Mouse (Mus musculus) stomach, embryonic 16.5 days (tissue): Measurements from ENCODE around the gene Olfr1347. TPM values are rescaled to one million over a fixed set of nuclear protein-coding genes. Genes with fewer than 3 reads are reported as not detected.
"Not testable (repeated sequence)": the region's sequence is repeated elsewhere in the genome, so short reads cannot be mapped to it uniquely, and the experiment has no call there.

ENCODE experiments used
- ATAC-seq: fragments of 200-750 bp; cut with Nextera tagmentation; 2 replicates; pipeline ENCODE4 v1.8.0; 2017; ENCODE audit warnings: moderate number of reproducible peaks, moderate TSS enrichment; ENCODE audit not compliant: insufficient read depth, low FRiP score
- H3K27ac ChIP-seq: fragments of 300-500 bp; sonication (generic); 2 replicates; pipeline ENCODE4 v1.5.1; 2014; ENCODE audit warnings: low read length
- H3K27me3 ChIP-seq: fragments of 300-500 bp; sonication (generic); 2 replicates; pipeline ENCODE4 v1.6.1; 2014; ENCODE audit warnings: low read length, control low read depth, mixed read lengths; ENCODE audit not compliant: control insufficient read depth, insufficient read depth
- H3K36me3 ChIP-seq: fragments of 300-500 bp; sonication (generic); 2 replicates; pipeline ENCODE4 v1.6.1; 2014; ENCODE audit warnings: low read length; ENCODE audit not compliant: control insufficient read depth, insufficient read depth
- H3K4me1 ChIP-seq: fragments of 300-500 bp; sonication (generic); 2 replicates; pipeline ENCODE4 v1.6.1; 2014; ENCODE audit warnings: low read length, control low read depth, mixed read lengths; ENCODE audit not compliant: control insufficient read depth, insufficient read depth
- H3K4me2 ChIP-seq: fragments of 300-500 bp; sonication (generic); 2 replicates; pipeline ENCODE4 v1.6.1; 2014; ENCODE audit warnings: low read depth, low read length, mixed read lengths
- H3K4me3 ChIP-seq: fragments of 300-500 bp; sonication (generic); replicated peaks from 2 replicates; pipeline ENCODE4 v1.5.1; 2014; ENCODE audit warnings: mild to moderate bottlenecking, low read length
- H3K9ac ChIP-seq: fragments of 300-500 bp; sonication (generic); 2 replicates; pipeline ENCODE4 v1.6.1; 2014; ENCODE audit warnings: low read length
- H3K9me3 ChIP-seq: fragments of 300-500 bp; sonication (generic); replicated peaks from 2 replicates; pipeline ENCODE4 v1.6.1; 2016; ENCODE audit warnings: low read length, control low read depth; ENCODE audit not compliant: control insufficient read depth
- WGBS: fragments of 180-500 bp; shearing (Covaris S2); extraction: QIAGEN DNeasy Blood & Tissue Kit; methylation state at CpG from one replicate; pipeline ENCODE4 v1.1.7; 2014; 5-methylcytosine and 5-hydroxymethylcytosine counted together
- polyA plus RNA-seq: library from polyadenylated mRNA; unstranded; fragments of >200 nt; fragmentation: Nextera tagmentation; extraction: Ambion mirVana; gene quantifications from 2 replicates; pipeline ENCODE4 v1.2.1, GENCODE M21; 2015

Gene Olfr1347
- polyA plus RNA-seq: not detected in 2 replicates

DNA sequence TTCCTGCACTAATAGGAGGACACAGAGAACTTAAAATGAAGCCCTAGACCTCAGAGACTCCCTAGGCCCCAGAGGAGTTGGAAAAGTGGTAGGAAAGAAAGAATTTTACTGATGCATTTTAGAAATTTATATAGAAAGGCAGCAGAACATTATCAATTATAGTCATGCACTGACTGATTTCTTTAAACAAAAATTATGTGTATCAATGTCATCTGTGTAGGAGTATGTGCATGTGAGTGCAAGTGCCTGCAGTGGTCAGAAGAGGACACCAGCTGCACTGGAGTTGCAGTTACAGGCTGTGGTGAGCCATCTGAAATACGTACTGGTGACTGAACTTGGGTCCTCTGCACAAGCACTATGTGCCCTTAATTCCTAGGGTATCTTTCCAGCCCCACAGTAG, at the start of gene Olfr1347:
TSS of gene Olfr1347 (minus strand) at position 101 of the 400 bp plus-strand sequence.
- no peak for ATAC-seq
- H3K4me3 ChIP-seq: no peak within 1 kb of the TSS
- H3K9me3 ChIP-seq: no peaks in the 10 kb centered on the region; the same call in 1 of the 2 replicates
- no peaks in the 10 kb centered on the region for H3K4me1 ChIP-seq
- H3K27me3 ChIP-seq: no peaks in the 10 kb centered on the region
- no peak within 1 kb of the TSS for H3K4me2 ChIP-seq
- no peak within 1 kb of the TSS for H3K27ac ChIP-seq
- H3K9ac ChIP-seq: no peak within 1 kb of the TSS
- no peaks in the 10 kb centered on the region for H3K36me3 ChIP-seq
- 68% methylated on average over 1 of the region's 1 CpGs for WGBS

DNA sequence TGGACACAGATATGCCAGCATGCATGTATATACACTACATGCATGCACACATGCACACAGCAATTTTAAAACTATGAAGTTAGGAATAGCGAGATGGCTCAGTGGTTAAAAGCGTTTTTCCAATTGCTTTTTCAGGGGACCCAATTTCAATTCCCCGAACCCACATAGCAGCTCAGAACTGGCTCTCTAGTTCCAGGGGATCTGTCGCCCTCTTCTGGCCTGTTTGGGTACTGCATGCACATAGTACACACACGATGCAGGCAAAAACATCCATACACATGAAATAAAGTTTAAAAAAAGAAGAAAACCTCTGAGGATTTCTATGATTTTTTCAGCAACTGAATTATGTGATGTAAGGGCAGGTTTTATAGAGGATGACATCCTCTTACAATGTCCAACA, 26.6 kb upstream of the Olfr1347 start:
- Histone ChIP-seq H3K4me1 (no peaks in the 10 kb centered on the region), H3K9ac (no peak overlapping the region), H3K36me3 (no peaks in the 10 kb centered on the region), H3K9me3 (0 out of 2 replicates have a peak, but pooled peaks cover 2% of the 10 kb centered on the region), H3K27me3 (no peaks in the 10 kb centered on the region), H3K4me2 (no peak overlapping the region), H3K27ac (no peak overlapping the region), H3K4me3 (no peak overlapping the region)
- WGBS: 65% methylated on average over 5 of the region's 5 CpGs
- ATAC-seq: no peak

DNA sequence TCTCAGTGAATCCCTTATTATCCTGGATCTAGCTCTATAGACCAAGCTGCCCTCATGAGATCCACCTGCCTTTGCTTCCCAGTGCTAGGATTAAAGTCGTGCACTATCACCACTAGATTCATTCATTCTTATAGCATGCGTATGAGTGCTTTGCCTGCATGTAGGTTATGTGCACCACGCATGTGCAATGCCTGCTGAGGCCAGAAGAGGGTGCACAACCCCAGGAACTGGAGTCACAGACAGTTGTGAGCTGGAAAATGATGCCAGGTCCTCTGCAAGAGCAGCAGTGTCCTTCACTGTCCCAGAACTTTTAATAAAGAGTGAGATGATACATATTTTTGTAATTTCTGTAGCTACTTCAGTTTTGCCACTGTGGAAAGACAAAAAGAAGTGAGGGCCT, 25.4 kb upstream of the Olfr1347 start:
- Histone ChIP-seq H3K4me2 (no peak overlapping the region), H3K36me3 (no peaks in the 10 kb centered on the region), H3K4me1 (no peaks in the 10 kb centered on the region), H3K4me3 (no peak overlapping the region), H3K9ac (no peak overlapping the region), H3K27me3 (no peaks in the 10 kb centered on the region), H3K27ac (no peak overlapping the region), H3K9me3 (0 out of 2 replicates have a peak, but pooled peaks cover 2% of the 10 kb centered on the region)
- WGBS: 57% methylated on average over 3 of the region's 3 CpGs
- no peak for ATAC-seq

DNA sequence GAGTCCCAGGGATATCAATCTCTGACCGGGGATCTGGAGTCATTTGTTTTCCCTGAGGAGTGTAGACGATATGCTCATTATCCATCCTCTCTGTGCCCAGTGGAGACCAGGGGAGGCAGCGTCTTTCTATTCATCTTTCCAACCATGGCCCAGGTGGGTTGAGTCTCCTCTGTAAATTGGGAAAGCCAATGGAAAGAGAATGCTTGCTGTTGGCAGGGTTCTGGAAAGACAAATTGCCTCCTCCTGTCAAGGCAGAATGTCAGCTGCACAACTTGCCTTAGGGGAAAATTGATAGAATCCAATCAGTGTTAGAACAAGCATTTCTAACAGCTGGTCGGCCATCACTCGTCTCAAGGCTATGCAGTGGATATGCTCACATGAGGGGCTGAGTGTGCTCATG, 23.3 kb upstream of the Olfr1347 start, which contains the start of gene Olfr1349:
TSS of gene Olfr1349 (minus strand) at position 101 of the 400 bp plus-strand sequence.
- Histone ChIP-seq H3K4me3 (no peak within 1 kb of the TSS), H3K36me3 (no peaks in the 10 kb centered on the region), H3K9me3 (0 out of 2 replicates have a peak, but pooled peaks cover 2% of the 10 kb centered on the region), H3K4me1 (no peaks in the 10 kb centered on the region), H3K9ac (no peak within 1 kb of the TSS), H3K4me2 (no peak within 1 kb of the TSS), H3K27ac (no peak within 1 kb of the TSS), H3K27me3 (no peaks in the 10 kb centered on the region)
- no peak for ATAC-seq
- WGBS: 83% methylated on average over 5 of the region's 5 CpGs

DNA sequence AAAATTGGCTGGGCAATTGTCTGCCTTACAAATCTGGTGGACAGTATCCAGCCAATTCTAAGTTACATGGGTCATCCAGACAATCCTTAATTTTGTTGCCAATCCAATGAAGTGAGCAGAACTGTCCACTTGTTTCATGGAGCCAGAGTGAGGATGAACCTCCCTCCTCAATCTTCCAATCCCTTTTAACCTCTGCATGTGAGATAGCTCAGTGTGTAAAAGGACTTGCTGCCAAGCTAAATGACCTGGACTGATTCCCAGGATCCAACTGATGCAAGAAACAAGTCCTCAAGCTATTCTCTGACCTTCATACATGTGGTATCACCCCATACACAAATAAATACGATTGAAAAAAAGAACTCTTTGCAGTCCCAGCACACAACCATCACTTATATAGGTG, 22.1 kb upstream of the Olfr1347 start:
- no peak overlapping the region for H3K27ac ChIP-seq
- 27% methylated on average over 1 of the region's 1 CpGs for WGBS

DNA sequence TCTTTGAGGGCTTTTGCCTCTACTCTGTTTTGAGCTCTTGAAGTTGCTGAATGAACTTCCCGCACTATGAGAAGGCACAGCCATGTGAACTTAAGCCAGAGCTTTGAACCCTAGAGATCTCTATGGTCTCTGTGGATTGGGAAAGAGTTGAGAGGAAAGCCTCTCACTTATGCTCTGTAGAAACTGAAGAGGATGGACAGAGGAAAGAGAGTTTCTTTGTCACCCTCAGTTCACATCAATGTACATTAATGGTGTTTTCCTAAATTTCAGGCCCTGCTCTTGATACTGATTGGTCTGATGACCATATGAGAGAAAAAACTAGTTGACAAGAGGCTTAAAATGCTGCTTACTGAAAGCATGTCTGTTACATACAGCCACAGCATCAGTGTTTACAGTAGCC, 9.1 kb upstream of the Olfr1347 start, which contains the start of gene Olfr1348:
TSS of gene Olfr1348 (minus strand) at position 101 of the 400 bp plus-strand sequence.
- Histone ChIP-seq H3K27me3 (no peaks in the 10 kb centered on the region), H3K36me3 (no peaks in the 10 kb centered on the region), H3K9ac (no peak within 1 kb of the TSS), H3K4me2 (no peak within 1 kb of the TSS), H3K9me3 (0 out of 2 replicates have a peak, but pooled peaks cover 3% of the 10 kb centered on the region), H3K27ac (no peak within 1 kb of the TSS), H3K4me3 (no peak within 1 kb of the TSS), H3K4me1 (no peaks in the 10 kb centered on the region)
- WGBS: 90% methylated on average over 1 of the region's 1 CpGs
- no peak for ATAC-seq

More for the DNA sequence above, 22.1 kb upstream of the Olfr1347 start:
- Histone ChIP-seq H3K36me3 (no peaks in the 10 kb centered on the region), H3K4me1 (no peaks in the 10 kb centered on the region), H3K9ac (no peak overlapping the region), H3K4me3 (no peak overlapping the region), H3K4me2 (no peak overlapping the region), H3K27me3 (no peaks in the 10 kb centered on the region), H3K9me3 (0 out of 2 replicates have a peak, but pooled peaks cover 2% of the 10 kb centered on the region)
- ATAC-seq: no peak

DNA sequence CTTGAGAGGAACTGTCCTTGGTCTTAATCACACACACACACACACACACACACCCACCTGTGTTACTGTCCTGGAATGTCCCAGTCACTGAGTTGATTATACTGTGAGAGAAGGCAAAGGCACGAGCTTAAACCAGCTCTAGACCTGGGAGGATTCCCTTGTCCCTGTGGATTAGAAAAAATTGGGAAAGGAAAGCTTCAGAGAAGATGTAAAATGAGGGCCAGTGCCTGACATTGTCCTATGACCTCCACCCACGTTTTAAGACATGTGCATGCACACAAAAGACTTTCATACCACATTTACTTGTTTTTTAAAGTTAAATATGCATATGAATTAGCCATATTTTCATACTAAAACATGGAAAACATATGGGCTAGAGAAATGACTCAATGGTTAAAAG, 12.7 kb downstream of the Olfr1347 start, which contains the start of gene Olfr5:
TSS of gene Olfr5 (minus strand) at position 101 of the 400 bp plus-strand sequence.
- Histone ChIP-seq H3K36me3 (no peaks in the 10 kb centered on the region), H3K9me3 (no peaks in the 10 kb centered on the region), H3K9ac (no peak within 1 kb of the TSS), H3K27ac (no peak within 1 kb of the TSS), H3K27me3 (no peaks in the 10 kb centered on the region), H3K4me1 (no peaks in the 10 kb centered on the region), H3K4me2 (no peak within 1 kb of the TSS), H3K4me3 (no peak within 1 kb of the TSS)
- ATAC-seq: no peak
- 26% methylated on average over 2 of the region's 2 CpGs for WGBS

DNA sequence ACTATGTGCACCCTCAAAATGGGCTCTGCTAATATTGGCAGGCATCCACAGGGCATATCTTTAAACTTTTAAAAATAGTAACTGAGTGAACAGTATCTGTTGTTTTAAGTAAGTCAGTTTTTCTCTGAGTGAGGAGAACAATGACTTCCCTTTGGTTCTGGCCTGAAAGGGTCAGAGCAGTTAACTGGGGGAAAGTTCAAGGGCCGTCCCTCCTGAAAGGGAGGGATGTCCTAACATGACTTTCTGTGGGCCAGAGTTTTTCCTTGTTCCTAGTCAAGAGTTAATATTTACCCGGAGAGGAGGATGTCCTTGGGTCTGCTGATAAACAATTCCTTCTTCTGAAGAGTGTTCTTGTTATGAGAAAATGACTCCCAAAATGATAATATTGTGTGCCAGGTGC, 21.9 kb downstream of the Olfr1347 start:
- H3K27ac ChIP-seq, H3K9ac ChIP-seq, H3K4me1 ChIP-seq, H3K9me3 ChIP-seq, ATAC-seq, H3K27me3 ChIP-seq, H3K4me2 ChIP-seq, H3K4me3 ChIP-seq, H3K36me3 ChIP-seq: not testable (repeated sequence)
- WGBS: 64% methylated on average over 2 of the region's 2 CpGs

DNA sequence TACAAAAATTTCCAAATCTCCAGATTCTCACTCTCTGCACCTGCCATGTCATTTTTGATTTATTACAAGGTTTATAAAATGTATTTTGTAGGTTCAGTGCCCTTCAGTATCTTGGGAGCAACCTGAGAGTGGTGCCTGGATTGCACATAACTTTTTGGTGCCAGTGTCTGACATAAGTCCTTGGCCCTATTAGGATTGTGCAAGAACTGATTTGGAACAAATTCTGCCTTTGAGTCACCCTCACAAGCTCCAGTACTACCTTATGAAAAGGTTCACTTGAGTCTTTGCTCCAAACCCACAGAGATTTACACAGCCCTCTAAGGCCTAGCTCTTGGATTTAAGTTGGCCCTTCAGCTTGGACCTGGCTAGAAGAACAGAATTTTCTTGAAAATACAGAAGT, 32.6 kb downstream of the Olfr1347 start, which contains the start of gene Olfr1346:
TSS of gene Olfr1346 (plus strand) at position 151 of the 400 bp plus-strand sequence.
- Histone ChIP-seq H3K4me2 (no peak within 1 kb of the TSS), H3K4me3 (no peak within 1 kb of the TSS), H3K36me3 (no peaks in the 10 kb centered on the region), H3K9ac (no peak within 1 kb of the TSS), H3K27ac (no peak within 1 kb of the TSS), H3K27me3 (no peaks in the 10 kb centered on the region), H3K9me3 (no peaks in the 10 kb centered on the region), H3K4me1 (no peaks in the 10 kb centered on the region)
- ATAC-seq: no peak
